Mouse (Mus musculus) gastrocnemius, postnatal 36 days (tissue): ENCODE measurements at regions not wholly inside any gene's neighbourhood (a gene's known extent, or its start where the extent isn't known, plus 50 kb on each side); places are given as distances from the start of the nearest gene placed in this dataset.

Experiments used
- DNase-seq, 2 experiments: peaks; one replicate each; pipeline ENCODE4 v3.0.0; 2022
- intact Hi-C: fragments of 180-260 bp; cut with DNase I; formaldehyde crosslinking; loops from one replicate; pipeline ENCODE4 v1.15.1; 2025

GRCm38 (mm10) chr15:56979353-56979752 is 498.1 kb downstream of the Slc22a22 start:
- DNase-seq: no peak
- intact Hi-C loops: no loop called here

GRCm38 (mm10) chr15:56975446-56976433 is 501.7 kb downstream of the Slc22a22 start:
- intact Hi-C loops: no loop called here

GRCm38 (mm10) chr15:56970140-56970539 is 507.3 kb downstream of the Slc22a22 start:
- no peak for DNase-seq
- intact Hi-C loops: no loop called here

More at GRCm38 (mm10) chr15:56975446-56976433, 501.7 kb downstream of the Slc22a22 start:
- no peak for DNase-seq

- no peak for DNase-seq
- intact Hi-C loops: no loop called here
Observed at GRCm38 (mm10) chr15:56956356-56956755, 521.1 kb downstream of the Slc22a22 start.

- intact Hi-C loops: no loop called here
- no peak for DNase-seq
Observed at GRCm38 (mm10) chr15:56952176-56952575, 525.2 kb downstream of the Slc22a22 start.

- intact Hi-C loops: no loop called here
- no peak for DNase-seq
Observed at GRCm38 (mm10) chr15:56950824-56951223, 526.6 kb downstream of the Slc22a22 start.

- intact Hi-C loops: no loop called here
Observed at GRCm38 (mm10) chr15:56940891-56941290, 536.5 kb downstream of the Slc22a22 start.

GRCm38 (mm10) chr15:56896553-56896952 is 580.9 kb downstream of the Slc22a22 start:
- intact Hi-C loops: no loop called here
- no peak for DNase-seq

More at GRCm38 (mm10) chr15:56940891-56941290, 536.5 kb downstream of the Slc22a22 start:
- DNase-seq: no peak

GRCm38 (mm10) chr15:56881501-56881900 is 595.9 kb downstream of the Slc22a22 start:
- DNase-seq: no peak
- intact Hi-C loops: no loop called here

GRCm38 (mm10) chr15:56865879-56866278 is 611.5 kb downstream of the Slc22a22 start:
- no peak for DNase-seq
- intact Hi-C loops: no loop called here

GRCm38 (mm10) chr15:56865035-56865804 is 612.2 kb downstream of the Slc22a22 start:
- intact Hi-C loops: no loop called here
- no peak for DNase-seq

GRCm38 (mm10) chr15:56858627-56859334 is 618.6 kb downstream of the Slc22a22 start:
- intact Hi-C loops: loop anchor here (5.0 to 10.0 kb wide), 2 partner anchors 161 to 524 kb away; no protein-coding TSS in a partner anchor
- DNase-seq: no peak

GRCm38 (mm10) chr15:56858134-56858533 is 619.3 kb downstream of the Slc22a22 start:
- intact Hi-C loops: loop anchor here (5.0 to 10.0 kb wide), 2 partner anchors 161 to 523 kb away; no protein-coding TSS in a partner anchor

GRCm38 (mm10) chr15:56856057-56856456 is 621.4 kb downstream of the Slc22a22 start:
- intact Hi-C loops: loop anchor here (5.0 to 10.0 kb wide), 2 partner anchors 159 to 521 kb away; no protein-coding TSS in a partner anchor
- DNase-seq: peak; percentile 19 to 21

More at GRCm38 (mm10) chr15:56858134-56858533, 619.3 kb downstream of the Slc22a22 start:
- no peak for DNase-seq

- no peak for DNase-seq
- intact Hi-C loops: loop anchor here (10.0 kb wide), 1 partner anchor 518 kb away; no protein-coding TSS in a partner anchor
Observed at GRCm38 (mm10) chr15:56853106-56853505, 624.3 kb downstream of the Slc22a22 start.

GRCm38 (mm10) chr15:56847469-56848128 is 629.8 kb downstream of the Slc22a22 start:
- DNase-seq: no peak
- intact Hi-C loops: no loop called here

- intact Hi-C loops: no loop called here
- DNase-seq: no peak
Observed at GRCm38 (mm10) chr15:56844574-56844973, 632.9 kb downstream of the Slc22a22 start.

- intact Hi-C loops: no loop called here
- no peak for DNase-seq
Observed at GRCm38 (mm10) chr15:56841516-56841915, 635.9 kb downstream of the Slc22a22 start.

- intact Hi-C loops: no loop called here
- DNase-seq: no peak
Observed at GRCm38 (mm10) chr15:56837292-56837691, 640.1 kb downstream of the Slc22a22 start.

- intact Hi-C loops: no loop called here
- DNase-seq: no peak
Observed at GRCm38 (mm10) chr15:56834621-56835020, 642.8 kb downstream of the Slc22a22 start.
